Mouse (Mus musculus) midbrain, postnatal 0 days (tissue): ENCODE results near the gene Olfr103. TPM values are rescaled to one million over a fixed set of nuclear protein-coding genes. Genes with fewer than 3 reads are reported as not detected.

ENCODE experiments used
- ATAC-seq: fragments of 200-750 bp; cut with Nextera tagmentation; 2 replicates; pipeline ENCODE4 v1.8.0; 2017; ENCODE audit warnings: moderate number of reproducible peaks, mild to moderate bottlenecking, moderate TSS enrichment, moderate library complexity; ENCODE audit not compliant: low FRiP score
- DNase-seq: peaks from one replicate; pipeline ENCODE4 v3.0.0-alpha.2; 2015; ENCODE audit warnings: low spot score
- H3K27ac ChIP-seq: fragments of 300-500 bp; sonication (generic); 2 replicates; pipeline ENCODE4 v1.5.1; 2014; ENCODE audit warnings: low read depth, mild to moderate bottlenecking, low read length, mixed read lengths
- H3K27me3 ChIP-seq: fragments of 300-500 bp; sonication (generic); 2 replicates; pipeline ENCODE4 v1.6.1; 2014; ENCODE audit warnings: low read length, control low read depth, mixed read lengths; ENCODE audit not compliant: insufficient read depth
- H3K36me3 ChIP-seq: fragments of 300-500 bp; sonication (generic); 2 replicates; pipeline ENCODE4 v1.6.1; 2014; ENCODE audit warnings: low read length, control low read depth, mixed read lengths; ENCODE audit not compliant: insufficient read depth
- H3K4me1 ChIP-seq: fragments of 300-500 bp; sonication (generic); 2 replicates; pipeline ENCODE4 v1.6.1; 2014; ENCODE audit warnings: mild to moderate bottlenecking, control low read depth, antibody characterized with exemption, low read length, mixed read lengths; ENCODE audit not compliant: insufficient read depth
- H3K4me2 ChIP-seq: fragments of 300-500 bp; sonication (generic); 2 replicates; pipeline ENCODE4 v1.6.1; 2014; ENCODE audit warnings: low read depth, mild to moderate bottlenecking, low read length, mixed read lengths; ENCODE audit not compliant: poor library complexity, severe bottlenecking
- H3K4me3 ChIP-seq: fragments of 300-500 bp; sonication (generic); 2 replicates; pipeline ENCODE4 v1.5.1; 2014; ENCODE audit warnings: low read depth, mild to moderate bottlenecking, low read length, moderate library complexity
- H3K9ac ChIP-seq: fragments of 300-500 bp; sonication (generic); replicated peaks from 2 replicates; pipeline ENCODE4 v1.6.1; 2014; ENCODE audit warnings: mild to moderate bottlenecking, low read length, moderate library complexity, mixed read lengths; ENCODE audit not compliant: poor library complexity, severe bottlenecking
- H3K9me3 ChIP-seq: fragments of 300-500 bp; sonication (generic); 2 replicates; pipeline ENCODE4 v1.6.1; 2016; ENCODE audit warnings: low read length, control low read depth
- CTCF ChIP-seq: IDR thresholded peaks from 2 replicates; pipeline ENCODE4 v1.5.1; 2016; ENCODE audit warnings: antibody characterized with exemption, mild to moderate bottlenecking
- WGBS: fragments of 180-500 bp; shearing (Covaris S2); extraction: QIAGEN DNeasy Blood & Tissue Kit; methylation state at CpG from one replicate; pipeline ENCODE4 v1.1.7; 2014; 5-methylcytosine and 5-hydroxymethylcytosine counted together
- polyA plus RNA-seq: library from polyadenylated mRNA; unstranded; fragments of >200 nt; fragmentation: Nextera tagmentation; extraction: Ambion mirVana; gene quantifications from 2 replicates; pipeline ENCODE4 v1.2.1, GENCODE M21; 2015
- total RNA-seq: library from RNA; depleted of rRNA; stranded (reverse); fragments of >200 nt; gene quantifications from 2 replicates; pipeline ENCODE4 v1.2.3, GENCODE M21; 2014; rRNA removed

Olfr103 gene
- total and polyA plus RNA-seq, 2 experiments from 2014 or later: not detected

DNA sequence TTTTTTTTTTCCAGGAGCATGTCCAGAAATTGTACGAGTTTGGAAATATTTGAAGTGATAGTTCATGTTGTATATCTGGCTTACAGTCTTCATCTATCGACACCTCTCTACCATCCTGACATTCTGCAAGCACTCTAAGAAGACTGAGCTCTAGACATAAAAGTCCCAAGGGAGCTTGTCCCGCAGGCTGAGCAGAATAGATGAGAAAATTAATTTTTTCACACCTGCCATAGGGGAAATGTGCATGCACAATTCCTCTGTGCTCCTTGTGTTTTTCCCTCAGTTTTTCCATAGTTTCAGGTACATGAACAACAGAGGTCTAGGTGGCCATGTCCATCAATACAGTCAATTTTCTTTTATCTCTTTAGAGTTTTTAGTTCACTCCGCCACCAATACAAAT, 35.3 kb downstream of the Olfr103 start, which contains the start of gene Olfr101:
Olfr101 (minus strand) TSS at position 101 of the 400 bp plus-strand sequence.
- no peak for TF ChIP-seq CTCF
- DNase-seq: no peak
- H3K9ac ChIP-seq: no peak within 1 kb of the TSS
- no peak within 1 kb of the TSS for H3K27ac ChIP-seq
- 79% methylated on average over 4 of the region's 4 CpGs for WGBS
- no peak within 1 kb of the TSS for H3K4me2 ChIP-seq
- ATAC-seq: no peak
- no peaks in the 10 kb centered on the region for H3K36me3 ChIP-seq
- H3K27me3 ChIP-seq: no peaks in the 10 kb centered on the region
- H3K4me1 ChIP-seq: no peaks in the 10 kb centered on the region
- no peak within 1 kb of the TSS for H3K4me3 ChIP-seq
- H3K9me3 ChIP-seq: no peaks in the 10 kb centered on the region

Other genes starting within 250 kb of the Olfr103 start
- gene Olfr91, start 241.4 kb downstream of the Olfr103 start, total RNA-seq: not detected in 2 replicates
- gene Olfr91, start 241.4 kb downstream of the Olfr103 start, polyA plus RNA-seq: not detected in 2 replicates
- not detected in 2 replicates for gene Olfr92, start 219.6 kb downstream of the Olfr103 start, total RNA-seq
- not detected in 2 replicates for gene Olfr92, start 219.6 kb downstream of the Olfr103 start, polyA plus RNA-seq
- gene Olfr93, start 178.2 kb downstream of the Olfr103 start, total RNA-seq: not detected in 2 replicates
- gene Olfr93, start 178.2 kb downstream of the Olfr103 start, polyA plus RNA-seq: not detected in 2 replicates
- not detected in 2 replicates for gene Ubd, start 145.8 kb downstream of the Olfr103 start, total RNA-seq
- gene Ubd, start 145.8 kb downstream of the Olfr103 start, polyA plus RNA-seq: not detected in 2 replicates
- gene Olfr94, start 138.7 kb downstream of the Olfr103 start, total RNA-seq: not detected in 2 replicates
- gene Olfr94, start 138.7 kb downstream of the Olfr103 start, polyA plus RNA-seq: not detected in 2 replicates
- not detected in 2 replicates for gene Olfr95, start 126.6 kb downstream of the Olfr103 start, total RNA-seq
- gene Olfr95, start 126.6 kb downstream of the Olfr103 start, polyA plus RNA-seq: 0.02 TPM in 1 of 2 replicates, not detected in the other
- gene Olfr96, start 119.6 kb downstream of the Olfr103 start, total RNA-seq: not detected in 2 replicates
- not detected in 2 replicates for gene Olfr96, start 119.6 kb downstream of the Olfr103 start, polyA plus RNA-seq
- gene Olfr97, start 102.4 kb downstream of the Olfr103 start, total RNA-seq: not detected in 2 replicates
- not detected in 2 replicates for gene Olfr97, start 102.4 kb downstream of the Olfr103 start, polyA plus RNA-seq
- gene Olfr98, start 75.9 kb downstream of the Olfr103 start, total RNA-seq: not detected in 2 replicates
- not detected in 2 replicates for gene Olfr98, start 75.9 kb downstream of the Olfr103 start, polyA plus RNA-seq
- 1.6 TPM in 2 replicates for gene H2-M3, start 69.5 kb downstream of the Olfr103 start, total RNA-seq
- 2.5 and 2.6 TPM in 2 replicates for gene H2-M3, start 69.5 kb downstream of the Olfr103 start, polyA plus RNA-seq
- gene Olfr99, start 56.2 kb downstream of the Olfr103 start, total RNA-seq: not detected in 2 replicates
- gene Olfr99, start 56.2 kb downstream of the Olfr103 start, polyA plus RNA-seq: not detected in 2 replicates
- gene Olfr101, start 35.4 kb downstream of the Olfr103 start, total RNA-seq: not detected in 2 replicates
- gene Olfr101, start 35.4 kb downstream of the Olfr103 start, polyA plus RNA-seq: not detected in 2 replicates
- not detected in 2 replicates for gene Olfr102, start 22.6 kb downstream of the Olfr103 start, total RNA-seq
- gene Olfr102, start 22.6 kb downstream of the Olfr103 start, polyA plus RNA-seq: not detected in 2 replicates
- 0.33 TPM in 1 of 2 replicates, not detected in the other for gene Olfr104-ps, start 19.9 kb upstream of the Olfr103 start, total RNA-seq
- not detected in 2 replicates for gene Olfr104-ps, start 19.9 kb upstream of the Olfr103 start, polyA plus RNA-seq
- not detected in 2 replicates for gene Olfr105-ps, start 39.3 kb upstream of the Olfr103 start, total RNA-seq
- gene Olfr105-ps, start 39.3 kb upstream of the Olfr103 start, polyA plus RNA-seq: not detected in 2 replicates
- gene Olfr106-ps, start 50.7 kb upstream of the Olfr103 start, total RNA-seq: not detected in 2 replicates
- gene Olfr106-ps, start 50.7 kb upstream of the Olfr103 start, polyA plus RNA-seq: not detected in 2 replicates
- gene Olfr107, start 59.5 kb upstream of the Olfr103 start, total RNA-seq: not detected in 2 replicates
- gene Olfr107, start 59.5 kb upstream of the Olfr103 start, polyA plus RNA-seq: not detected in 2 replicates
- gene Olfr108, start 105.8 kb upstream of the Olfr103 start, total RNA-seq: not detected in 2 replicates
- not detected in 2 replicates for gene Olfr108, start 105.8 kb upstream of the Olfr103 start, polyA plus RNA-seq
- gene Olfr109, start 119.2 kb upstream of the Olfr103 start, total RNA-seq: not detected in 2 replicates
- gene Olfr109, start 119.2 kb upstream of the Olfr103 start, polyA plus RNA-seq: not detected in 2 replicates
- gene H2-M2, start 143.9 kb upstream of the Olfr103 start, total RNA-seq: not detected in 2 replicates
- not detected in 2 replicates for gene H2-M2, start 143.9 kb upstream of the Olfr103 start, polyA plus RNA-seq
- gene Olfr110, start 152.8 kb upstream of the Olfr103 start, total RNA-seq: not detected in 2 replicates
- gene Olfr110, start 152.8 kb upstream of the Olfr103 start, polyA plus RNA-seq: not detected in 2 replicates
- 0.14 TPM in 1 of 2 replicates, not detected in the other for gene Olfr111, start 168.3 kb upstream of the Olfr103 start, total RNA-seq
- not detected in 2 replicates for gene Olfr111, start 168.3 kb upstream of the Olfr103 start, polyA plus RNA-seq
- not detected in 2 replicates for gene Olfr112, start 229.8 kb upstream of the Olfr103 start, total RNA-seq
- gene Olfr112, start 229.8 kb upstream of the Olfr103 start, polyA plus RNA-seq: not detected in 2 replicates
- not detected in 2 replicates for gene Olfr113, start 238.0 kb upstream of the Olfr103 start, total RNA-seq
- gene Olfr113, start 238.0 kb upstream of the Olfr103 start, polyA plus RNA-seq: not detected in 2 replicates